Mouse (Mus musculus) MEL (cell line): Measurements from ENCODE around the gene Chsy1. TPM values are rescaled to one million over a fixed set of nuclear protein-coding genes. Genes with fewer than 3 reads are reported as not detected.

Experiments used
- DNase-seq: peaks from one replicate; pipeline ENCODE4 v3.0.0; 2011; ENCODE audit warnings: low read depth, low spot score
- H3K27ac ChIP-seq: 2 replicates; pipeline ENCODE4 v1.5.1; 2012; ENCODE audit warnings: low read depth, mild to moderate bottlenecking, control low read depth, low read length, moderate library complexity; ENCODE audit not compliant: control insufficient read depth
- H3K27me3 ChIP-seq, 2 experiments: fragments of 150-350 bp in 1 of 2; sonication (generic) in 1 of 2; 2 replicates each; pipeline ENCODE4 v1.6.1; 2012; ENCODE audit warnings: low read length in 2 of 2, mild to moderate bottlenecking in 2 of 2, improper control_type of control experiment in 1 of 2, moderate library complexity in 1 of 2; ENCODE audit not compliant: insufficient read depth in 2 of 2, control insufficient read depth in 1 of 2
- H3K36me3 ChIP-seq, 2 experiments: 2 replicates each; pipeline ENCODE4 v1.6.1; 2012 to 2014; ENCODE audit warnings: low read length in 2 of 2, improper control_type of control experiment in 1 of 2, inconsistent platforms in 1 of 2, mild to moderate bottlenecking in 1 of 2; ENCODE audit not compliant: insufficient read depth in 2 of 2, control insufficient read depth in 1 of 2
- H3K4me1 ChIP-seq, 2 experiments: fragments of 150-350 bp in 1 of 2; sonication (generic) in 1 of 2; 2 replicates each; pipeline ENCODE4 v1.6.1; 2012; ENCODE audit warnings: low read length in 2 of 2, improper control_type of control experiment in 1 of 2, mild to moderate bottlenecking in 1 of 2; ENCODE audit not compliant: insufficient read depth in 2 of 2, control insufficient read depth in 1 of 2
- H3K4me3 ChIP-seq, 2 experiments: fragments of 150-350 bp in 1 of 2; sonication (generic) in 1 of 2; 2 replicates each; pipeline ENCODE4 v1.5.1; 2012; ENCODE audit warnings: low read depth in 2 of 2, low read length in 2 of 2, mild to moderate bottlenecking in 2 of 2, moderate library complexity in 2 of 2, control low read depth in 1 of 2, improper control_type of control experiment in 1 of 2; ENCODE audit not compliant: control insufficient read depth in 1 of 2, insufficient read depth in 1 of 2
- H3K79me2 ChIP-seq: 2 replicates; pipeline ENCODE4 v1.6.1; 2012; ENCODE audit warnings: mild to moderate bottlenecking, low read length, moderate library complexity; ENCODE audit not compliant: control insufficient read depth, poor library complexity, insufficient read depth
- H3K9ac ChIP-seq: 2 replicates; pipeline ENCODE4 v1.6.1; 2012; ENCODE audit warnings: low read depth, mild to moderate bottlenecking, control low read depth, low read length, moderate library complexity; ENCODE audit not compliant: control insufficient read depth, poor library complexity, severe bottlenecking
- H3K9me3 ChIP-seq: fragments of 150-350 bp; sonication (generic); replicated peaks from 2 replicates; pipeline ENCODE4 v1.6.1; 2012; ENCODE audit warnings: mild to moderate bottlenecking, low read length, improper control_type of control experiment, moderate library complexity; ENCODE audit not compliant: insufficient read depth
- CHD1 ChIP-seq: IDR thresholded peaks from 2 replicates; pipeline ENCODE4 v1.6.1; 2012; ENCODE audit warnings: low read depth, mild to moderate bottlenecking, inconsistent platforms, low read length, improper control_type of control experiment
- ETS1 ChIP-seq: IDR thresholded peaks from 2 replicates; pipeline ENCODE4 v1.6.1; 2012; ENCODE audit warnings: low read depth, mild to moderate bottlenecking, inconsistent platforms, low read length, improper control_type of control experiment, moderate library complexity
- HCFC1 ChIP-seq: IDR thresholded peaks from 2 replicates; pipeline ENCODE4 v1.6.1; 2012; ENCODE audit warnings: low read depth, mild to moderate bottlenecking, inconsistent platforms, low read length, improper control_type of control experiment, moderate library complexity
- JUND ChIP-seq: IDR thresholded peaks from 2 replicates; pipeline ENCODE4 v1.6.1; 2011; ENCODE audit warnings: low read depth, mild to moderate bottlenecking, improper control_type of control experiment, low read length
- MAFK ChIP-seq: IDR thresholded peaks from 2 replicates; pipeline ENCODE4 v1.6.1; 2011; ENCODE audit warnings: low read depth, mild to moderate bottlenecking, low read length, improper control_type of control experiment, borderline replicate concordance
- MAX ChIP-seq: IDR thresholded peaks from 2 replicates; pipeline ENCODE4 v1.6.1; 2011; ENCODE audit warnings: low read length, improper control_type of control experiment
- MXI1 ChIP-seq: IDR thresholded peaks from 2 replicates; pipeline ENCODE4 v1.6.1; 2011; ENCODE audit warnings: mild to moderate bottlenecking, low read depth, low read length, improper control_type of control experiment
- NELFE ChIP-seq: IDR thresholded peaks from 2 replicates; pipeline ENCODE4 v1.6.1; 2011; ENCODE audit warnings: low read depth, low read length, improper control_type of control experiment
- NRF1 ChIP-seq: IDR thresholded peaks from 2 replicates; pipeline ENCODE4 v1.6.1; 2014; ENCODE audit warnings: low read depth, mild to moderate bottlenecking, inconsistent platforms, low read length, improper control_type of control experiment, moderate library complexity; ENCODE audit not compliant: poor library complexity, insufficient read depth, severe bottlenecking
- POLR2AphosphoS2 ChIP-seq: IDR thresholded peaks from 2 replicates; pipeline ENCODE4 v1.6.1; 2011; ENCODE audit warnings: low read length, improper control_type of control experiment
- RAD21 ChIP-seq: IDR thresholded peaks from 2 replicates; pipeline ENCODE4 v1.6.1; 2011; ENCODE audit warnings: mild to moderate bottlenecking, low read depth, low read length, improper control_type of control experiment
- SMC3 ChIP-seq: IDR thresholded peaks from 2 replicates; pipeline ENCODE4 v1.6.1; 2011; ENCODE audit warnings: low read depth, low read length, improper control_type of control experiment
- TAL1 ChIP-seq: IDR thresholded peaks from 2 replicates; pipeline ENCODE4 v1.6.1; 2012; ENCODE audit warnings: mild to moderate bottlenecking, inconsistent platforms, low read length, moderate library complexity, mixed read lengths
- ZC3H11A ChIP-seq: IDR thresholded peaks from 2 replicates; pipeline ENCODE4 v1.6.1; 2012; ENCODE audit warnings: low read depth, mild to moderate bottlenecking, inconsistent platforms, low read length, improper control_type of control experiment
- ZKSCAN1 ChIP-seq: IDR thresholded peaks from 2 replicates; pipeline ENCODE4 v1.6.1; 2012; ENCODE audit warnings: low read depth, mild to moderate bottlenecking, inconsistent platforms, low read length, improper control_type of control experiment, moderate library complexity
- ZMIZ1 ChIP-seq: IDR thresholded peaks from 2 replicates; pipeline ENCODE4 v1.6.1; 2012; ENCODE audit warnings: low read depth, mild to moderate bottlenecking, inconsistent platforms, low read length, improper control_type of control experiment, moderate library complexity
- polyA plus RNA-seq, 2 experiments: library from polyadenylated mRNA; stranded (reverse) in 1 of 2; unstranded in 1 of 2; fragments of >175 nt in 1 of 2; fragments of >200 nt in 1 of 2; gene quantifications; 2 replicates each; pipeline versions ENCODE4 v1.2.1 to v1.2.4; 2012; ENCODE audit warnings: low replicate concordance in 2 of 2, low read depth in 1 of 2; ENCODE audit not compliant: insufficient read length in 2 of 2, insufficient read depth in 1 of 2, missing spikeins in 1 of 2
- total RNA-seq: library from RNA; depleted of rRNA; stranded (reverse); fragments of 300-350 nt; gene quantifications from 2 replicates; pipeline ENCODE4 v1.2.3, GENCODE M21; 2012

The Chsy1 gene
- total and polyA plus RNA-seq, 3 experiments = 8.5 to 10.3 TPM; not detected in 1

DNA sequence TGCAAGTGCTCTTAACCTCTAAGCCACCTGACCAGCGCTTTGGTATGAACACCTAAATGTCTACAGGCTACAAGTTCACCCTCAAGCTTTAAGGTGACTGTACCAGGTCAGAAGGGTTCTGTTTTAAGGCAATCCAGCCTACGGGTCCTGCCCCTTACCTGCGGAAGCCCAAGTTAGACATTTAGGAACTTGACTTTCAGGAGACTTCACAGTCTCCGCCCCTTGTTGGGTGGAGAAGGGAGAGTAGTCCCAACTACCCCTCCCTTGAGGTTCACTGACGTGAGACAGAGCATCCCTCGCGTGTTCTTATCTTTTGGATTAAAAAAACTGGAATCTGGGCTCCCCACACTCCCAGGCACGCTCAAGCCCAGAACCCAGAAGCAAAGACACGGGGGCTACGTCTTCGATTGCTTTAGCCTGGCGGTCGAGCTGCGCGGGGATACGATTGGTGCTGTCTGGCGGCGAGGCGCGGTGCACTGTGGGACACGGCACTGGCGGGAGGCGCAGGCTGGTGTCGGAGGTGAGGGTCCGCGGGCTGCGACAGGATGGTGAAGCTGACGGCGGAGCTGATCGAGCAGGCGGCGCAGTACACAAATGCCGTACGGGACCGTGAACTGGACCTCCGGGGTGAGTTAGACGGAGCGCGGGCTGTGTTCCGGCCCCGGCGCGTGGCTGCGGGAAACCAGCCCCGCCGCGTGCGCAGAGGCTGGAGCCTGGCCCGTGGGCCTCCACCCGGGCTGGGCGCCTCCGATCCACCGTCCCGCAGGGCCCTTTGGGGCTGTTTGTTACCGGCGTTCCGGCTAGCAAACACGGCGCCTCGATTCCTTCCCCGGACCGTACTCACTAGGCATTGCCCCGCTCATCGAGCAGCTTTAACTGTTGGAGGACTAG, 49.0 kb upstream of the Chsy1 start (continued):
- TF ChIP-seq MAFK = no peak
- no peak; the same call in 1 of the 2 replicates for TF ChIP-seq NRF1
- no peak for TF ChIP-seq ZKSCAN1
- TF ChIP-seq HCFC1 = peak; percentile 96
- TF ChIP-seq CHD1 = no peak
- TF ChIP-seq ZC3H11A = no peak
- peak; percentile 62 for TF ChIP-seq MAX
- TF ChIP-seq SMC3 = no peak
- TF ChIP-seq ZMIZ1 = no peak
- no peak for TF ChIP-seq TAL1
- no peak for TF ChIP-seq JUND
- peak; percentile 80 for TF ChIP-seq NELFE
- no peak for TF ChIP-seq RAD21

- TF ChIP-seq MXI1 (peak; percentile 84), TAL1 (no peak)
- peak overlapping the region; percentile 48 for H3K27ac ChIP-seq
- H3K36me3 ChIP-seq = peaks cover 19 to 24% of the 10 kb centered on the region in 2 experiments
- peak overlapping the region; percentile 92 for H3K9ac ChIP-seq
- peak overlapping the region; percentile 82 to 90 for H3K4me3 ChIP-seq
- no peaks in the 10 kb centered on the region for H3K27me3 ChIP-seq
- no peaks in the 10 kb centered on the region for H3K9me3 ChIP-seq
- peaks cover 40% of the 10 kb centered on the region for H3K79me2 ChIP-seq
- DNase-seq = peak; percentile 57
- peaks cover 0 to 14% of the 10 kb centered on the region in 2 experiments; a peak in 2 of 4 replicates for H3K4me1 ChIP-seq
Measured at GRCm38 (mm10) chr7:66061057-66061456, 48.3 kb upstream of the Chsy1 start.

GRCm38 (mm10) chr7:66076411-66076810, 32.9 kb upstream of the Chsy1 start:
- Histone ChIP-seq H3K36me3 (peaks cover 10 to 17% of the 10 kb centered on the region in 2 experiments), H3K9me3 (no peaks in the 10 kb centered on the region), H3K79me2 (peaks cover 5% of the 10 kb centered on the region), H3K27ac (no peak overlapping the region), H3K9ac (no peak overlapping the region), H3K4me1 (peaks cover 0 to 2% of the 10 kb centered on the region in 2 experiments; a peak in 1 of 4 replicates), H3K27me3 (no peaks in the 10 kb centered on the region)
- DNase-seq = peak; percentile 28
- TF ChIP-seq ETS1 (no peak), POLR2AphosphoS2 (peak; percentile 22), ZMIZ1 (0 out of 2 replicates have a peak, but pooled peaks have one; percentile 8)
- TF ChIP-seq, all 39 proteins: peak for 2
- H3K4me3 ChIP-seq = no peak overlapping the region
